Mouse (Mus musculus): ENCODE measurements around the gene Adrb1. TPM values are rescaled to one million over a fixed set of nuclear protein-coding genes. Genes with fewer than 3 reads are reported as not detected.

Gene Adrb1
- total and polyA plus RNA-seq, 3 experiments: not detected

DNA sequence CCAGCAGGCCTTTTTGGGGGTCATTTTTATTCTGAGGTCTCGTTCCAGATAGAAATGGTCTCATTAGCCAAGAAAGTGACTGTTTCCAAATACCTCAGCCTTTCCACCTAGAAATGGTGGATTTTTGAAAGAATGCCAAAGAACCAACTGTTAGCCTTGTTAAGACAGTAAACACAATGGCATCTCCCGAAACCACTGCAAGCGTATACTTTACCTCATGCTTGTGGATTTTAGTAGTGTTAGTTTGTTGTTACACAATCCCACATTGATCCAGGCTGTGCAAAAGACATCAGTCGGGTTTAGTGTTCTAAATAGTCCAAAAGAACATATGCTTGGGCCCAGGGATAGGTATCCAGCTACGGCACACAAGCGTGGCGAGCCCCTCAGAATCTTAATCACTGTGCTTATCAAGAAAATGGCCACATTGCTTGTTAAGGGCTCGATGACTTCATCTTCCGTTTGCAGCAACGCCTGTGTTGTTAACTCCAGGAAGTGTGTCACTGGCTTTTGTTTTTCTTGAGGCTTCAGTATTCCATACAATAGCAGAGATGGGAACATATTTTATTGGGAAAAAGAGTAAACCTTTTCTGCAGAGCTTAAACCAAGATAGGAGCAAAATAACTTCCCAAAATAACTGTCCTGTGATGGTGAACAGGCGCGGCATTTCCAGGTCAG, 33.2 kb upstream of the Adrb1 start:
- H3K79me2 ChIP-seq (ENCODE audit: control insufficient read depth, insufficient read depth, low read length, poor library complexity): no peaks in the 10 kb centered on the region
- no peak overlapping the region for H3K27ac ChIP-seq (ENCODE audit: control insufficient read depth, low read depth, low read length)
- H3K9me3 ChIP-seq (replicated peaks; ENCODE audit: insufficient read depth, low read length): no peaks in the 10 kb centered on the region
- no peak for DNase-seq (ENCODE audit: low read depth, low spot score)
- no peak for TF ChIP-seq CTCF (IDR thresholded peaks at IDR 0.05 in 2 of 3, conservative IDR thresholded peaks at IDR 0.05 in 1 of 3; ENCODE audit: control insufficient read depth in 1 of 3, insufficient read depth in 1 of 3, low read depth in 2 of 3, low read length in 3 of 3, poor library complexity in 1 of 3, severe bottlenecking in 1 of 3)
- TF ChIP-seq KAT2A (conservative IDR thresholded peaks at IDR 0.05; ENCODE audit: low read depth, low read length): no peak
- TF ChIP-seq ZMIZ1 (IDR thresholded peaks at IDR 0.05; ENCODE audit: low read depth, low read length): no peak
- TF ChIP-seq MAZ (IDR thresholded peaks at IDR 0.05; ENCODE audit: low read depth, low read length): no peak
- no peak for TF ChIP-seq HCFC1 (IDR thresholded peaks at IDR 0.05; ENCODE audit: low read depth, low read length)
- no peak for TF ChIP-seq CHD1 (IDR thresholded peaks at IDR 0.05; ENCODE audit: low read depth, low read length)
- no peak for TF ChIP-seq MXI1 (IDR thresholded peaks at IDR 0.05; ENCODE audit: low read depth, low read length)
- no peaks in the 10 kb centered on the region for H3K36me3 ChIP-seq (ENCODE audit: control insufficient read depth in 1 of 2, insufficient read depth in 2 of 2, low read length in 2 of 2)
- H3K27me3 ChIP-seq (ENCODE audit: control insufficient read depth in 1 of 2, insufficient read depth in 2 of 2, low read length in 2 of 2): peaks cover 6 to 10% of the 10 kb centered on the region in 2 experiments; a peak in 3 of 4 replicates
- no peak overlapping the region for H3K9ac ChIP-seq (ENCODE audit: control insufficient read depth, low read depth, low read length, poor library complexity, severe bottlenecking)
- no peaks in the 10 kb centered on the region for H3K4me1 ChIP-seq (ENCODE audit: control insufficient read depth in 1 of 2, insufficient read depth in 2 of 2, low read length in 2 of 2)
- no peak overlapping the region for H3K4me3 ChIP-seq (ENCODE audit: control insufficient read depth in 1 of 2, insufficient read depth in 1 of 2, low read depth in 2 of 2, low read length in 2 of 2)

DNA sequence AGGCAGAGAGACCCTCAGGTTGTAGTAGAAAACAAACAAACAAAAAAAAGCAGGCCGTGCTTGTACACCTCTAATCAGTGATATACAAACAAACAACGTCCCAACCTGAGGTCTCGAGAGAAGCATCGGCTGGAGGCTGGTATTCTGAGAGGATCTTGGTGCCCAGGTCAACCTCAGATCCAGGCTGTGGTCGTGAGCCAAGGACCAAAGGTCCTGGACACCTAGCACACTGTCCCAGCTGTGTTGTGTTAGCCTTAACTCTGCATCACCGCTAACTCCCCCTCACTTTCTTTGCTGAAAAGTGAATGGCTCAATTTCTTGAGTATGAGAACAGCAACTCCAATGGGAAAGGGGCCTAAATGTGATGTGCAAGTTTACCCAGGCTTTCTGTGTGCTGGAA, 32.5 kb upstream of the Adrb1 start:
- no peak overlapping the region for H3K9ac ChIP-seq (ENCODE audit: control insufficient read depth, low read depth, low read length, poor library complexity, severe bottlenecking)
- no peak for DNase-seq (ENCODE audit: low read depth, low spot score)
- H3K27me3 ChIP-seq (ENCODE audit: control insufficient read depth in 1 of 2, insufficient read depth in 2 of 2, low read length in 2 of 2): peaks cover 3 to 9% of the 10 kb centered on the region in 2 experiments; a peak in 3 of 4 replicates
- no peak overlapping the region for H3K27ac ChIP-seq (ENCODE audit: control insufficient read depth, low read depth, low read length)
- H3K4me1 ChIP-seq (ENCODE audit: control insufficient read depth in 1 of 2, insufficient read depth in 2 of 2, low read length in 2 of 2): no peaks in the 10 kb centered on the region
- H3K79me2 ChIP-seq (ENCODE audit: control insufficient read depth, insufficient read depth, low read length, poor library complexity): no peaks in the 10 kb centered on the region
- TF ChIP-seq RCOR1 (IDR thresholded peaks at IDR 0.05; ENCODE audit: low read depth, low read length) (no peak), CTCF (IDR thresholded peaks at IDR 0.05 in 2 of 3, conservative IDR thresholded peaks at IDR 0.05 in 1 of 3; ENCODE audit: control insufficient read depth in 1 of 3, insufficient read depth in 1 of 3, low read depth in 2 of 3, low read length in 3 of 3, poor library complexity in 1 of 3, severe bottlenecking in 1 of 3) (no peak), KAT2A (conservative IDR thresholded peaks at IDR 0.05; ENCODE audit: low read depth, low read length) (no peak)
- no peak overlapping the region for H3K4me3 ChIP-seq (ENCODE audit: control insufficient read depth in 1 of 2, insufficient read depth in 1 of 2, low read depth in 2 of 2, low read length in 2 of 2)
- H3K9me3 ChIP-seq (replicated peaks; ENCODE audit: insufficient read depth, low read length): no peaks in the 10 kb centered on the region
- H3K36me3 ChIP-seq (ENCODE audit: control insufficient read depth in 1 of 2, insufficient read depth in 2 of 2, low read length in 2 of 2): no peaks in the 10 kb centered on the region

DNA sequence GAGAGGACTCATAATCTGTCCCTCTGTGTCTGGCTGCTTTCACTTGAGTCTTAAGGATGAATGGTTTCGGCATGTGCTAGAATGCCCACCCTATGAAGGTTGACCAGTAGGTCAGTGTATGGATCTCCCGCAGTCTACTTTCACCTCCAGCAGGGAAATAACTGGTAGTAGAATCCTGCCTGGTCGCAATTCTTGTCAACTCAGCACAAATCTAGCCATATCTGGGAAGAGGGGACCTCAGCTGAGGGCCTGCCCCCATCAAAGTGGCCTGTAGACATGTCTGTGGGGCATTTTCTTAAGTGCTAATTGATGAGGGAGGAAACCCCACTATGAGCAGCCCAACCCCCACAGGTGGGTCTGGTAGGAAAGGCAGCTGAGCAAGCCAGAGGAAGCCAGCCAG, 30.9 kb upstream of the Adrb1 start:
- H3K27me3 ChIP-seq (ENCODE audit: control insufficient read depth in 1 of 2, insufficient read depth in 2 of 2, low read length in 2 of 2): peaks cover 1 to 9% of the 10 kb centered on the region in 2 experiments; a peak in 2 of 4 replicates
- H3K79me2 ChIP-seq (ENCODE audit: control insufficient read depth, insufficient read depth, low read length, poor library complexity): no peaks in the 10 kb centered on the region
- no peak overlapping the region for H3K27ac ChIP-seq (ENCODE audit: control insufficient read depth, low read depth, low read length)
- H3K36me3 ChIP-seq (ENCODE audit: control insufficient read depth in 1 of 2, insufficient read depth in 2 of 2, low read length in 2 of 2): no peaks in the 10 kb centered on the region
- H3K4me1 ChIP-seq (ENCODE audit: control insufficient read depth in 1 of 2, insufficient read depth in 2 of 2, low read length in 2 of 2): no peaks in the 10 kb centered on the region
- TF ChIP-seq GATA1 (IDR thresholded peaks at IDR 0.05; ENCODE audit: low read depth, low read length): no peak
- no peak for TF ChIP-seq CHD1 (IDR thresholded peaks at IDR 0.05; ENCODE audit: low read depth, low read length)
- no peak for TF ChIP-seq JUND (IDR thresholded peaks at IDR 0.05; ENCODE audit: low read depth, low read length)
- no peak for TF ChIP-seq TAL1 (IDR thresholded peaks at IDR 0.05; ENCODE audit: low read length)
- TF ChIP-seq ZNF384 (IDR thresholded peaks at IDR 0.05; ENCODE audit: low read depth, low read length): no peak
- TF ChIP-seq POLR2AphosphoS2 (IDR thresholded peaks at IDR 0.05; ENCODE audit: low read length): no peak
- TF ChIP-seq ZC3H11A (IDR thresholded peaks at IDR 0.05; ENCODE audit: low read depth, low read length): no peak
- TF ChIP-seq MAFK (IDR thresholded peaks at IDR 0.05; ENCODE audit: borderline replicate concordance, low read depth, low read length): no peak
- TF ChIP-seq MYB (IDR thresholded peaks at IDR 0.05; ENCODE audit: low read depth, low read length): no peak
- TF ChIP-seq E2F4 (IDR thresholded peaks at IDR 0.05; ENCODE audit: borderline replicate concordance, low read depth, low read length): no peak
- no peak for TF ChIP-seq CTCF (IDR thresholded peaks at IDR 0.05 in 2 of 3, conservative IDR thresholded peaks at IDR 0.05 in 1 of 3; ENCODE audit: control insufficient read depth in 1 of 3, insufficient read depth in 1 of 3, low read depth in 2 of 3, low read length in 3 of 3, poor library complexity in 1 of 3, severe bottlenecking in 1 of 3)
- TF ChIP-seq ELF1 (IDR thresholded peaks at IDR 0.05; ENCODE audit: low read depth, low read length): no peak
- TF ChIP-seq HCFC1 (IDR thresholded peaks at IDR 0.05; ENCODE audit: low read depth, low read length): no peak
- no peak for TF ChIP-seq POLR2A (IDR thresholded peaks at IDR 0.05; ENCODE audit: control insufficient read depth in 1 of 2, insufficient read depth in 1 of 2, low read depth in 1 of 2, low read length in 2 of 2, poor library complexity in 1 of 2)
- no peak for TF ChIP-seq MXI1 (IDR thresholded peaks at IDR 0.05; ENCODE audit: low read depth, low read length)
- no peak for TF ChIP-seq MYC (IDR thresholded peaks at IDR 0.05; ENCODE audit: low read depth, low read length)
- no peak for TF ChIP-seq USF1 (IDR thresholded peaks at IDR 0.05; ENCODE audit: low read depth, low read length)
- H3K4me3 ChIP-seq (ENCODE audit: control insufficient read depth in 1 of 2, insufficient read depth in 1 of 2, low read depth in 2 of 2, low read length in 2 of 2): no peak overlapping the region
- DNase-seq (ENCODE audit: low read depth, low spot score): no peak
- H3K9me3 ChIP-seq (replicated peaks; ENCODE audit: insufficient read depth, low read length): no peaks in the 10 kb centered on the region
- no peak overlapping the region for H3K9ac ChIP-seq (ENCODE audit: control insufficient read depth, low read depth, low read length, poor library complexity, severe bottlenecking)

All from MEL (cell line).